Mouse (Mus musculus): ENCODE measurements at regions not wholly inside any gene's neighbourhood (a gene's known extent, or its start where the extent isn't known, plus 50 kb on each side); places are given as distances from the start of the nearest gene placed in this dataset.

- no peak for DNase-seq (ENCODE audit: low read depth)
Measured at GRCm38 (mm10) chr1:152313480-152313879, 73.0 kb downstream of the Tsen15 start.

GRCm38 (mm10) chr1:152305461-152305860, 81.0 kb downstream of the Tsen15 start:
- DNase-seq (ENCODE audit: low read depth) = no peak

- no peak for DNase-seq (ENCODE audit: low read depth)
Measured at GRCm38 (mm10) chr1:152304487-152305130, 81.9 kb downstream of the Tsen15 start.

GRCm38 (mm10) chr1:152301355-152301754, 85.1 kb downstream of the Tsen15 start:
- DNase-seq (ENCODE audit: low read depth) = no peak

GRCm38 (mm10) chr1:152292196-152292736, 94.2 kb downstream of the Tsen15 start:
- no peak for DNase-seq (ENCODE audit: low read depth)

GRCm38 (mm10) chr1:152290768-152291167, 95.7 kb downstream of the Tsen15 start:
- DNase-seq (ENCODE audit: low read depth) = peak; percentile 33

- DNase-seq (ENCODE audit: low read depth) = no peak
Measured at GRCm38 (mm10) chr1:152287566-152288490, 98.7 kb downstream of the Tsen15 start.

GRCm38 (mm10) chr1:152286677-152287076, 99.8 kb downstream of the Tsen15 start:
- no peak for DNase-seq (ENCODE audit: low read depth)

- DNase-seq (ENCODE audit: low read depth) = no peak
Measured at GRCm38 (mm10) chr1:152282106-152282505, 104.4 kb downstream of the Tsen15 start.

- DNase-seq (ENCODE audit: low read depth) = no peak
Measured at GRCm38 (mm10) chr1:152281201-152281600, 105.3 kb downstream of the Tsen15 start.

GRCm38 (mm10) chr1:152280014-152280413, 106.5 kb downstream of the Tsen15 start:
- DNase-seq (ENCODE audit: low read depth) = no peak

- no peak for DNase-seq (ENCODE audit: low read depth)
Measured at GRCm38 (mm10) chr1:152275011-152275410, 111.5 kb downstream of the Tsen15 start.

GRCm38 (mm10) chr1:152273430-152273829, 113.1 kb downstream of the Tsen15 start:
- no peak for DNase-seq (ENCODE audit: low read depth)

GRCm38 (mm10) chr1:152269936-152270702, 116.4 kb downstream of the Tsen15 start:
- no peak for DNase-seq (ENCODE audit: low read depth)

- no peak for DNase-seq (ENCODE audit: low read depth)
Measured at GRCm38 (mm10) chr1:152266390-152266789, 120.1 kb downstream of the Tsen15 start.

- DNase-seq (ENCODE audit: low read depth) = no peak
Measured at GRCm38 (mm10) chr1:152264981-152265380, 121.5 kb downstream of the Tsen15 start.

GRCm38 (mm10) chr1:152261472-152261871, 125.0 kb downstream of the Tsen15 start:
- no peak for DNase-seq (ENCODE audit: low read depth)

GRCm38 (mm10) chr1:152260950-152261349, 125.5 kb downstream of the Tsen15 start:
- no peak for DNase-seq (ENCODE audit: low read depth)

GRCm38 (mm10) chr1:152258258-152258657, 128.2 kb downstream of the Tsen15 start:
- DNase-seq (ENCODE audit: low read depth) = no peak

- peak; percentile 23 for DNase-seq (ENCODE audit: low read depth)
Measured at GRCm38 (mm10) chr1:152253906-152254305, 132.6 kb downstream of the Tsen15 start.

GRCm38 (mm10) chr1:152253486-152253885, 133.0 kb downstream of the Tsen15 start:
- DNase-seq (ENCODE audit: low read depth) = no peak

- DNase-seq (ENCODE audit: low read depth) = no peak
Measured at GRCm38 (mm10) chr1:152252658-152253267, 133.7 kb downstream of the Tsen15 start.
